Mouse (Mus musculus) liver, embryonic 14.5 days (tissue): ENCODE data around the gene BC053393.

Source experiments
- CTCF ChIP-seq: IDR thresholded peaks from 2 replicates; pipeline ENCODE4 v1.5.1; 2016; ENCODE audit warnings: antibody characterized with exemption, low read depth, control low read depth
- EP300 ChIP-seq: IDR thresholded peaks from 2 replicates; pipeline ENCODE4 v1.6.1; 2016; ENCODE audit warnings: antibody characterized with exemption, low read depth

DNA sequence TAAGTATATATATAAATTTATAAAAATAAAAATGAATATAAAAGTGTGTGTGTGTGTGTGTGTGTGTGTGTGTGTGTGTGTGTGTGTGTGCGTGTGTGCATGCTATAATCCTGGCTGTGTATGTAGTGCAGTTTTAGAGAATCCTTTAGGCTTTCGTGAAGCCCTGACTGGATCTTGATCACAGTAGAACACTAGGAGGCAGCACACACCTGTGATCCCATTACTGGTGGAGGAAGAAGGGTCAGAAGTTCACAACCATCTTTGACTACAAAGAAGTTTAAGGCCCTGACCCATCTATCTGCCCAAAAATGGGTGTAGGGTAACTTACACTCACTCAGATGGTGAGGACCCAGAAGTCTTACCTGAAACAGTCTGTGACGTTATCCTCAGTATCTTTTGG lies 48.6 kb upstream of the BC053393 start:
- TF ChIP-seq CTCF (peak; percentile 36; the same call in 1 of the 2 replicates), EP300 (no peak)
